In genomic region chr4:35702661-35703060, GRCm38 (mm10) we compare ENCODE assay signal across 24 mouse cellular contexts.
DNase-seq lines count a peak whose midpoint lies in the region; ATAC-seq and TF ChIP-seq lines count a peak whose summit lies in the region.
"Had no signal": no experiment of that assay in that cellular context is flagged by ENCODE, and none has a peak within 500 bp of the region (broad histone marks: within the 10 kb centered on the region; RNA-seq: fewer than 3 reads in every experiment).

No protein-coding gene starts in this region.

- H3K4me1 ChIP-seq in cerebellum, adult 2 months (ENCODE audit: control insufficient read depth, insufficient read depth, low read length): no peaks in the 10 kb centered on the region
- H3K4me1 ChIP-seq in hindbrain, postnatal 0 days (ENCODE audit: insufficient read depth, low read length): no peaks in the 10 kb centered on the region
- peaks cover 6% of the 10 kb centered on the region; the same call in 1 of the 2 replicates for H3K4me1 ChIP-seq in hindbrain, embryonic 10.5 days (replicated peaks)
- H3K4me1 ChIP-seq: embryonic facial prominence, embryonic 12.5 days; embryonic facial prominence, embryonic 15.5 days; heart, embryonic 10.5 days; heart, embryonic 13.5 days; hindbrain, embryonic 12.5 days; hindbrain, embryonic 15.5 days; intestine, embryonic 15.5 days had no signal

- no peak overlapping the region for H3K9ac ChIP-seq in hindbrain, postnatal 0 days (replicated peaks; ENCODE audit: low read length)
- H3K9ac ChIP-seq: embryonic facial prominence, embryonic 12.5 days; embryonic facial prominence, embryonic 15.5 days; heart, embryonic 13.5 days; hindbrain, embryonic 12.5 days; hindbrain, embryonic 15.5 days; intestine, embryonic 15.5 days had no signal

- no peaks in the 10 kb centered on the region for H3K9me3 ChIP-seq in hindbrain, postnatal 0 days (ENCODE audit: low read length)
- no peaks in the 10 kb centered on the region for H3K9me3 ChIP-seq in hindbrain, embryonic 10.5 days
- H3K9me3 ChIP-seq: embryonic facial prominence, embryonic 12.5 days; embryonic facial prominence, embryonic 15.5 days; heart, embryonic 10.5 days; heart, embryonic 13.5 days; hindbrain, embryonic 12.5 days; hindbrain, embryonic 15.5 days; intestine, embryonic 15.5 days had no signal

- TF ChIP-seq CTCF in cerebellum, adult 2 months (IDR thresholded peaks at IDR 0.05; ENCODE audit: borderline replicate concordance, insufficient read depth, low read depth, low read length): no peak
- TF ChIP-seq CTCF in hindbrain, postnatal 0 days (IDR thresholded peaks at IDR 0.05; ENCODE audit: low read depth): no peak
- no peak for TF ChIP-seq CTCF in brain, embryonic 14.5 days (IDR thresholded peaks at IDR 0.05; ENCODE audit: borderline replicate concordance, extremely low read depth, insufficient read depth, insufficient read length)

- no peak overlapping the region for H3K4me2 ChIP-seq in hindbrain, postnatal 0 days (ENCODE audit: low read depth, low read length)
- H3K4me2 ChIP-seq: embryonic facial prominence, embryonic 12.5 days; embryonic facial prominence, embryonic 15.5 days; heart, embryonic 13.5 days; hindbrain, embryonic 12.5 days; hindbrain, embryonic 15.5 days; intestine, embryonic 15.5 days had no signal

- H3K27me3 ChIP-seq in cerebellum, adult 2 months (ENCODE audit: control insufficient read depth, insufficient read depth, low read length): no peaks in the 10 kb centered on the region
- H3K27me3 ChIP-seq in hindbrain, postnatal 0 days (ENCODE audit: insufficient read depth, low read length): no peaks in the 10 kb centered on the region
- H3K27me3 ChIP-seq in hindbrain, embryonic 10.5 days (ENCODE audit: insufficient read depth, poor library complexity, severe bottlenecking): no peaks in the 10 kb centered on the region
- H3K27me3 ChIP-seq: embryonic facial prominence, embryonic 12.5 days; embryonic facial prominence, embryonic 15.5 days; heart, embryonic 13.5 days; hindbrain, embryonic 12.5 days; hindbrain, embryonic 15.5 days; intestine, embryonic 15.5 days had no signal

- H3K4me3 ChIP-seq in cerebellum, adult 2 months (replicated peaks; ENCODE audit: insufficient read depth, low read depth, low read length): no peak overlapping the region
- H3K4me3 ChIP-seq in hindbrain, postnatal 0 days (ENCODE audit: low read length): no peak overlapping the region
- no peak overlapping the region for H3K4me3 ChIP-seq in hindbrain, embryonic 10.5 days
- H3K4me3 ChIP-seq: embryonic facial prominence, embryonic 12.5 days; embryonic facial prominence, embryonic 15.5 days; heart, adult 2 months; heart, embryonic 10.5 days; heart, embryonic 13.5 days; hindbrain, embryonic 12.5 days; hindbrain, embryonic 15.5 days; intestine, embryonic 15.5 days had no signal

- TF ChIP-seq POLR2A in cerebellum, adult 2 months (IDR thresholded peaks at IDR 0.05; ENCODE audit: borderline replicate concordance, insufficient read depth, low read length): no peak
- no peak for TF ChIP-seq POLR2A in brain, embryonic 14.5 days (IDR thresholded peaks at IDR 0.05; ENCODE audit: borderline replicate concordance, extremely low read depth, insufficient read depth, insufficient read length, poor library complexity, severe bottlenecking)

- no peaks in the 10 kb centered on the region for H3K36me3 ChIP-seq in hindbrain, postnatal 0 days (ENCODE audit: insufficient read depth, low read length)
- no peaks in the 10 kb centered on the region for H3K36me3 ChIP-seq in hindbrain, embryonic 10.5 days
- H3K36me3 ChIP-seq: embryonic facial prominence, embryonic 12.5 days; embryonic facial prominence, embryonic 15.5 days; heart, embryonic 10.5 days; heart, embryonic 13.5 days; hindbrain, embryonic 12.5 days; hindbrain, embryonic 15.5 days; intestine, embryonic 15.5 days had no signal

- no peak for ATAC-seq in hindbrain, postnatal 0 days
- ATAC-seq: activated CD4-positive, CD25-positive, alpha-beta regulatory T cell, adult 4 months; forebrain, embryonic 16.5 days; intestine, embryonic 15.5 days had no signal

- 8% methylated on average over 1 of the region's 1 CpGs for WGBS in cerebellum, adult 2 months
- WGBS in hindbrain, postnatal 0 days: 31% methylated on average over 1 of the region's 1 CpGs
- 56% methylated on average over 1 of the region's 1 CpGs for WGBS in hindbrain, embryonic 10.5 days

- H3K27ac ChIP-seq in cerebellum, adult 2 months (ENCODE audit: insufficient read depth, low read length): no peak overlapping the region
- no peak overlapping the region for H3K27ac ChIP-seq in hindbrain, postnatal 0 days
- no peak overlapping the region for H3K27ac ChIP-seq in hindbrain, embryonic 10.5 days
- H3K27ac ChIP-seq: embryonic facial prominence, embryonic 12.5 days; embryonic facial prominence, embryonic 15.5 days; heart, adult 2 months; heart, embryonic 10.5 days; heart, embryonic 13.5 days; hindbrain, embryonic 12.5 days; hindbrain, embryonic 15.5 days; intestine, embryonic 15.5 days had no signal

- peak; percentile 3 to 8 for DNase-seq in cerebellum, adult 2 months
- no peak for DNase-seq in cerebellum, adult 9-11 months
- peak; percentile 6 to 56 for DNase-seq in cerebellum, postnatal 25 days
- no peak for DNase-seq in cerebellum, adult 11 months
- peak; percentile 36 for DNase-seq in hindbrain, postnatal 0 days (ENCODE audit: low spot score)
- DNase-seq in hindbrain, embryonic 10.5 days (ENCODE audit: low spot score): no peak
- peak; percentile 29 for DNase-seq in brain, embryonic 14.5 days (ENCODE audit: low read depth)
- DNase-seq: adrenal gland, adult 8-10 months; adrenal gland, postnatal 25 days; gastrocnemius, postnatal 10 days; gastrocnemius, postnatal 36 days; heart, adult 2 months; heart, postnatal 14 days; heart, postnatal 4 days; kidney, adult 11 months had no signal

Comparison
In these comparisons a context has a peak if more than half of its experiments do, and no peak if none do; other contexts are left out.
1. DNase-seq: peak in cerebellum, adult 2 months (2 of 2), cerebellum, postnatal 25 days (2 of 2), hindbrain, postnatal 0 days (single experiment) and brain, embryonic 14.5 days (single experiment); none in cerebellum, adult 9-11 months (single experiment), cerebellum, adult 11 months (single experiment) and hindbrain, embryonic 10.5 days (single experiment).